Mouse (Mus musculus) kidney, adult 2 months (tissue): Measurements from ENCODE around the gene Ski.

Experiments used
- CTCF ChIP-seq: fragments of 200-500 bp; conservative IDR thresholded peaks from 2 replicates; pipeline ENCODE4 v1.5.1; 2011; ENCODE audit warnings: low read depth, mild to moderate bottlenecking, control low read depth, low read length, moderate library complexity, mixed read lengths; ENCODE audit not compliant: insufficient read depth, insufficient read length
- POLR2A ChIP-seq: fragments of 200-500 bp; IDR thresholded peaks from one replicate; pipeline ENCODE4 v1.6.1; 2011; ENCODE audit warnings: low read depth, low read length, control low read depth

GRCm38 (mm10) chr4:155157871-155158542 lies 64.4 kb downstream of the Ski start:
- no peak for TF ChIP-seq CTCF
- TF ChIP-seq POLR2A = no peak
